Mouse (Mus musculus) testis, adult 2 months (tissue): ENCODE results near the gene Sh3bp2. TPM values are rescaled to one million over a fixed set of nuclear protein-coding genes. Genes with fewer than 3 reads are reported as not detected.
"Not testable (repeated sequence)": the region's sequence is repeated elsewhere in the genome, so short reads cannot be mapped to it uniquely, and the experiment has no call there.

Experiments
- H3K27ac ChIP-seq: fragments of 200-500 bp; 2 replicates; pipeline ENCODE4 v1.5.1; 2012; ENCODE audit warnings: low read depth, low read length; ENCODE audit not compliant: control insufficient read depth, insufficient read depth
- H3K27me3 ChIP-seq: fragments of 200-500 bp; 2 replicates; pipeline ENCODE4 v1.6.1; 2012; ENCODE audit warnings: mild to moderate bottlenecking, low read length, moderate library complexity; ENCODE audit not compliant: control insufficient read depth, insufficient read depth
- H3K36me3 ChIP-seq: fragments of 200-500 bp; 2 replicates; pipeline ENCODE4 v1.6.1; 2012; ENCODE audit warnings: mild to moderate bottlenecking, low read length; ENCODE audit not compliant: control insufficient read depth, insufficient read depth
- H3K4me1 ChIP-seq: fragments of 200-500 bp; 2 replicates; pipeline ENCODE4 v1.6.1; 2012; ENCODE audit warnings: low read length; ENCODE audit not compliant: control insufficient read depth, insufficient read depth
- H3K4me3 ChIP-seq: fragments of 200-500 bp; 2 replicates; pipeline ENCODE4 v1.5.1; 2012; ENCODE audit warnings: low read depth, mild to moderate bottlenecking, low read length, moderate library complexity, mixed read lengths; ENCODE audit not compliant: control insufficient read depth
- CTCF ChIP-seq: fragments of 200-500 bp; IDR thresholded peaks from 2 replicates; pipeline ENCODE4 v1.5.1; 2012; ENCODE audit warnings: low read depth, mild to moderate bottlenecking, inconsistent platforms, low read length, moderate library complexity; ENCODE audit not compliant: control insufficient read depth, insufficient read depth, insufficient replicate concordance
- POLR2A ChIP-seq: fragments of 200-500 bp; IDR thresholded peaks from 2 replicates; pipeline ENCODE4 v1.6.1; 2012; ENCODE audit warnings: low read depth, mild to moderate bottlenecking, inconsistent platforms, low read length, moderate library complexity; ENCODE audit not compliant: control insufficient read depth
- polyA plus RNA-seq: library from polyadenylated mRNA; depleted of rRNA; stranded (reverse); fragments of >200 nt; gene quantifications from 2 replicates; pipeline ENCODE4 v1.2.3, GENCODE M21; 2012

Sh3bp2 gene
- polyA plus RNA-seq, 1 experiment, result 5.0 TPM

GRCm38 (mm10) chr5:34579377-34579776 lies 53.7 kb downstream of the Sh3bp2 start:
- Histone ChIP-seq H3K36me3 (no peaks in the 10 kb centered on the region), H3K27ac (no peak overlapping the region), H3K4me3 (no peak overlapping the region), H3K4me1 (no peaks in the 10 kb centered on the region), H3K27me3 (no peaks in the 10 kb centered on the region)
- TF ChIP-seq POLR2A (no peak), CTCF (no peak)

DNA sequence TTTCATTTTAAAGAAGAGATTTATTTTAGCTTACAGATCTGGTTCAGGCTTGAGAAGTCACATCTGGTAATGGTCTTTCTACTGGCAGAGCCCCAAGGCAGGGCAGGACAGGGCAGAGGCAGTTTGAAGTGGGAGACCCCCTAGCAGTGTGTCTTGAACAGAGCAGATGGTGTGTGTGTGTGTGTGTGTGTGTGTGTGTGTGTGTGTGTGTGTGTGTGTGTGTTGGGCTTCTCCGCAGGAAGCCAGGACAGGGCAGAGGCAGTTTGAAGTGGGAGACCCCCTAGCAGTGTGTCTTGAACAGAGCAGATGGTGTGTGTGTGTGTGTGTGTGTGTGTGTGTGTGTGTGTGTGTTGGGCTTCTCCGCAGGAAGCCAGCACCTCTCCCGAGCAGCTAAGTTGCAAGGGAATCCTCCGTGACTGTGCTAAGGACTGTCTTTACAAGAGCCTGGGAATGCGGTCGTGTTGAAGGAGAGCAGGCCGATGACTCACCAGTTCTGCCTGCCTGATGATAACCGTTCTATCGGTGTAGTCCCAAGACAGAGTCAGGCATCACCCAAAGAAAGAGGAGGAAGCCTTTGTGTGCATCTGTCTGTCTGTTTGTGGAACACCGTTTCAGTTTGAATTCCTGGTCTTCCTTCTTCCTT lies 56.2 kb downstream of the Sh3bp2 start:
- not testable (repeated sequence) for H3K4me1 ChIP-seq, H3K27me3 ChIP-seq, H3K4me3 ChIP-seq, H3K36me3 ChIP-seq
- H3K27ac ChIP-seq, result peak overlapping the region; percentile 1

DNA sequence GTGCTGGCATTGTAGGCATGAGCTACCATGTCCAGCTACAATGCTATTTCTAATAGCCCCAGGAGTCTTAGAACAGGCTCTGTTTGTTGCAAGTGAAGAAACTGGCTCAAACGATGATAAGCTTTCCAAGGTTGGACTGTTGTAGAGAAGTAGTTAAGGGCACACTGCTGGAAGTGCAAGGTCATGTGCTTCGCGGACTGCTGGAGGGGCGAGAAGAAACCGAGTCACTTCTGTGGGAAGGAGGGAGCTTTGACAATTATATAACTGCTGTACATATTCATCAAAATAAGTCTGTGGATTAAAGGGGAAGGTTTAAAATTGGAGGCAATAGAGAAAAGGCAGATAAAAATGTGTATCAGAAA lies 56.7 kb downstream of the Sh3bp2 start:
- Histone ChIP-seq H3K4me3 (no peak overlapping the region), H3K4me1 (no peaks in the 10 kb centered on the region), H3K27ac (no peak overlapping the region; the same call in 1 of the 2 replicates), H3K27me3 (no peaks in the 10 kb centered on the region), H3K36me3 (no peaks in the 10 kb centered on the region)
- TF ChIP-seq POLR2A (no peak), CTCF (no peak)

DNA sequence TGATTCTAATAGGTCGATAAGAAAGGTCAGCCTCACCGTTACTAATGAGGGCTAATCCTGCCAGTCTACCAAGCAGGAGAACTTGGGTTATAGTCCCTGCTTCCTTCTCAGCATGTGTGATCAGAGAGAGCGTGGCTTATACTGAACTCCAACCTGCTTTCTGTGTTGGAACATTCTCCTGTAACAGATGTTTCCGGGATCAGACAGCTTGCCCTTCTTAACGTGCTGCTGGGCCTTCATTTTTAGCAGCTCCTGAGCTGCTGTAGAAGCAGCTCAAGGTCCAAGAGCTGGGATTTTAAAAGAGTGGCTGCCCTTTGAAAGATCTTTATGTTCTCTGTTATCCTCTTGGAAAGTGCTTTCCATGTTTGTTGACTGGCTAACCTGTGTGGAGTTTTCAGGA lies 59.6 kb downstream of the Sh3bp2 start:
- TF ChIP-seq CTCF (no peak), POLR2A (no peak)
- H3K4me3 ChIP-seq, result no peak overlapping the region
- peaks cover 2% of the 10 kb centered on the region for H3K4me1 ChIP-seq
- H3K27ac ChIP-seq, result peak overlapping the region; percentile 38; the same call in 1 of the 2 replicates
- H3K36me3 ChIP-seq, result no peaks in the 10 kb centered on the region
- H3K27me3 ChIP-seq, result no peaks in the 10 kb centered on the region

DNA sequence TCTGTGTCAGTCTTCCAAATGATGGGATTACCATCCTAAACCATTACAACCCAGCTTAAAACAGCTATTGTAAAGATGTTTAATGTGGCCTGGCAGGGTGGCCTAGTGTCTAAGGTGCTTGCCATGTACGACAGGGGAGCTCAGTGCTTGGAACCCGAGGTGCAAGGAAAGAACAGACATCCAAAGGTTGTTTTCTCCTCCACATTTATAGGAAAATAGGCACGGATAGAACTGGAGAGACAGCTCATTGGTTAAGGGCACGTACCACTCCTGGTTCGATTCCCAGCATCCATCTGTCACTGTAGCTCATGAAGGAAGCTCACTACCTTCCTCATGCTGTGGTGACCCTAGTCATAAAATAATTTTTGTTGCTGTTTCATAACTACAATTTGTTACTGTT lies 62.2 kb downstream of the Sh3bp2 start:
- Histone ChIP-seq H3K27ac (no peak overlapping the region), H3K4me3 (no peak overlapping the region), H3K27me3 (no peaks in the 10 kb centered on the region), H3K4me1 (peaks cover 4% of the 10 kb centered on the region), H3K36me3 (no peaks in the 10 kb centered on the region)
- TF ChIP-seq POLR2A (no peak), CTCF (no peak)

DNA sequence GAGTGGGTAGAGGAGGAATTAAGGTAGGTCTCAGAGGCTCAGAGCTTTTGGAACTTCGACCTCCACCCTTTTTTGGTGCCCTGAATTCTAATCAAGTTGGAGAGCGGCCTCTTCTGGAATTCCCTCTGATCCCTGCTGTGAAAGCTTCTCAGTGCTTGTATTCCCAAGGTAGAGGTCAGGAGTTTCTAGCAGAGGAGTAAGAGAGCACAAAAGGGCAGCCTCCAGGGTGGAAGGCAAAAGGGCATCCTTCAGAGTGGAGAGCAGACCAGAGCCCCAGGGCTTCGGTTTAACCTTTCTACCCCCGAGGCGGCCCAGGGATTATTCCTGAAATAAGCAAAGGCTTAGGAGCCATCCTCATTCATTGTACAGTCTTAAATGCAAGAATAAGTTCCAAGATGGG lies 64.4 kb downstream of the Sh3bp2 start:
- H3K4me3 ChIP-seq, result no peak overlapping the region
- peaks cover 4% of the 10 kb centered on the region for H3K4me1 ChIP-seq
- H3K27ac ChIP-seq, result no peak overlapping the region
- no peaks in the 10 kb centered on the region for H3K36me3 ChIP-seq
- H3K27me3 ChIP-seq, result no peaks in the 10 kb centered on the region
- no peak for TF ChIP-seq POLR2A
- TF ChIP-seq CTCF, result no peak

- Histone ChIP-seq H3K27me3 (no peaks in the 10 kb centered on the region), H3K36me3 (no peaks in the 10 kb centered on the region), H3K27ac (no peak overlapping the region), H3K4me1 (peaks cover 4% of the 10 kb centered on the region), H3K4me3 (no peak overlapping the region)
- TF ChIP-seq POLR2A (no peak), CTCF (no peak)
These were observed 65.1 kb downstream of the Sh3bp2 start for GRCm38 (mm10) chr5:34590702-34591101.

DNA sequence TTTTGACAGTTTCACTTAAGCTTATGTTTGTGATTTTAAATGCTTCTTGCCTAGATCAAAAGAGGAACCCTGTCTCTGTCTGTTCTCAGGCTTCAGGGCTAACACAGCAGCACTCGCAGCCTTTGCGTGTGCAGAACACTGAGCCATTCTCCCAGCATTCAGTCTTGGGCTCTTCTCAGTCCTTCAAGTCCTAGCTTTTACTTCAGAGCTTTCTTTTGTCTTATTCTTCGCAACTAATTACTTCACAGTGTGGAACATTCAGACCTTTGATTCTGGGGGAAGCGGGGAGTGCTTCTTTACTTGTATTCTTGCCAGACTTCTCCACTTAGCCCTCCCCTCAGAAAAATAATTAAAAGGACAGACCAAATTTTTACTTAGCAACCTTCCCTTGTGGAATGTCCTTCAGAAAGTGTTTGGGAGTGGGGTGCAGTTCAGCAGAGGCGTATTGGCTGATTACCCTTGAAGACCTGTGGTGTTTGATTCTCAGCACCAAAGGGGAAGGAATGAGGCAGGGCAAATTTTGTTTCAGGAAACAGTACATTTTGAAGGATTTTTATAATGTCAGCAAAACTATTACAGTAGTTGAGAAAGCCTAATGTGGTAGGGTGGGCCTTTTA lies 65.9 kb downstream of the Sh3bp2 start:
- H3K4me3 ChIP-seq, result no peak overlapping the region
- no peak for TF ChIP-seq POLR2A
- no peak for TF ChIP-seq CTCF
- H3K36me3 ChIP-seq, result no peaks in the 10 kb centered on the region
- peak overlapping the region; percentile 58 for H3K27ac ChIP-seq
- no peaks in the 10 kb centered on the region for H3K27me3 ChIP-seq
- H3K4me1 ChIP-seq, result peaks cover 4% of the 10 kb centered on the region

DNA sequence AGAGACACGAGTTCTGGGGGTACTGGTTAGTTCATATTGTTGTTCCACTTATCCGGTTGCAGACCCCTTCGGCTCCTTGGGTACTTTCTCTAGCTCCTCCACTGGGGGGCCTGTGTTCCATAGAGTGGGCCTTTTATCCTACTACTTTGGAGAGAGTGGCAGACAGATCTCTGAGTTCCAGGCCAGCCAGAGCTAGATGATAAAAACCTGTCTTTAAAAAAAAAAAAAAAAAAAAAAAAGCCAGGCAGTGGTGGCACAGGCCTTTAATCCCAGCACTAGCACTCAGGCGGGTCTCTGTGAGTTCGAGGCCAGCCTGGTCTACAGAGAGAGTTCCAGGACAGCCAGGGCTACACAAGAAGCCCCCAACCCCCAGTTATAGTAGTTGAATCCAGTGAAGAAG lies 66.6 kb downstream of the Sh3bp2 start:
- H3K4me1 ChIP-seq, H3K27ac ChIP-seq, H3K4me3 ChIP-seq, H3K27me3 ChIP-seq, H3K36me3 ChIP-seq: not testable (repeated sequence)
